8 mouse cellular contexts compared by ENCODE assay signal in genomic region chr16:33967283-33967640, GRCm38 (mm10). TPM values are rescaled to one million over a fixed set of nuclear protein-coding genes. Genes with fewer than 3 reads are reported as not detected.
DNase-seq lines count a peak whose midpoint lies in the region; ATAC-seq and TF ChIP-seq lines count a peak whose summit lies in the region.

No protein-coding gene starts in this region.

- peak overlapping the region; percentile 93 for H3K4me3 ChIP-seq in embryonic facial prominence, embryonic 12.5 days
- H3K4me3 ChIP-seq in intestine, postnatal 0 days (ENCODE audit: low read depth, low read length): peak overlapping the region; percentile 84
- H3K4me3 ChIP-seq in midbrain, embryonic 15.5 days: peak overlapping the region; percentile 67

- peaks cover 11% of the 10 kb centered on the region; the same call in 1 of the 2 replicates for H3K36me3 ChIP-seq in embryonic facial prominence, embryonic 12.5 days
- peaks cover 4% of the 10 kb centered on the region for H3K36me3 ChIP-seq in intestine, postnatal 0 days (ENCODE audit: control insufficient read depth, insufficient read depth)
- 0 out of 2 replicates have a peak, but pooled peaks cover 10% of the 10 kb centered on the region for H3K36me3 ChIP-seq in midbrain, embryonic 15.5 days (replicated peaks)

- TF ChIP-seq CTCF in intestine, postnatal 0 days (IDR thresholded peaks at IDR 0.05; ENCODE audit: low read depth): no peak

- no peaks in the 10 kb centered on the region for H3K9me3 ChIP-seq in embryonic facial prominence, embryonic 12.5 days
- H3K9me3 ChIP-seq in intestine, postnatal 0 days (ENCODE audit: control insufficient read depth): no peaks in the 10 kb centered on the region
- no peaks in the 10 kb centered on the region for H3K9me3 ChIP-seq in midbrain, embryonic 15.5 days

- H3K27me3 ChIP-seq in embryonic facial prominence, embryonic 12.5 days: no peaks in the 10 kb centered on the region
- H3K27me3 ChIP-seq in intestine, postnatal 0 days (replicated peaks; ENCODE audit: control insufficient read depth, insufficient read depth, low read length): no peaks in the 10 kb centered on the region
- no peaks in the 10 kb centered on the region for H3K27me3 ChIP-seq in midbrain, embryonic 15.5 days (replicated peaks)

- peak; percentile 17 for DNase-seq in retina, embryonic 14.5 days (ENCODE audit: low spot score)
- no peak for DNase-seq in retina, postnatal 1 day
- DNase-seq in urinary bladder, postnatal 4 days (ENCODE audit: low spot score in 2 of 2): no peak
- no peak for DNase-seq in layer of hippocampus, postnatal 36 days
- no peak for DNase-seq in urinary bladder, adult 18-20 months (ENCODE audit: low spot score in 2 of 2)

- peaks cover 8% of the 10 kb centered on the region for H3K4me1 ChIP-seq in embryonic facial prominence, embryonic 12.5 days
- 0 out of 2 replicates have a peak, but pooled peaks cover 6% of the 10 kb centered on the region for H3K4me1 ChIP-seq in intestine, postnatal 0 days (replicated peaks; ENCODE audit: control insufficient read depth, insufficient read depth, low read length)
- peaks cover 16% of the 10 kb centered on the region for H3K4me1 ChIP-seq in midbrain, embryonic 15.5 days

- H3K9ac ChIP-seq in embryonic facial prominence, embryonic 12.5 days: peak overlapping the region; percentile 89
- H3K9ac ChIP-seq in intestine, postnatal 0 days (ENCODE audit: low read depth, low read length): peak overlapping the region; percentile 68
- H3K9ac ChIP-seq in midbrain, embryonic 15.5 days: peak overlapping the region; percentile 66

- ATAC-seq in embryonic facial prominence, embryonic 12.5 days (ENCODE audit: insufficient number of reproducible peaks, insufficient read depth, low FRiP score, low TSS enrichment): no peak
- ATAC-seq in intestine, postnatal 0 days: no peak
- ATAC-seq in midbrain, embryonic 15.5 days (replicated peaks): peak; percentile 35

- peak overlapping the region; percentile 81 for H3K4me2 ChIP-seq in embryonic facial prominence, embryonic 12.5 days (replicated peaks)
- H3K4me2 ChIP-seq in intestine, postnatal 0 days (replicated peaks; ENCODE audit: low read depth): peak overlapping the region; percentile 95
- H3K4me2 ChIP-seq in midbrain, embryonic 15.5 days: peak overlapping the region; percentile 95

- WGBS in embryonic facial prominence, embryonic 12.5 days: 64% methylated on average over 2 of the region's 2 CpGs
- 42% methylated on average over 2 of the region's 2 CpGs for WGBS in intestine, postnatal 0 days
- WGBS in midbrain, embryonic 15.5 days: 62% methylated on average over 2 of the region's 2 CpGs

- H3K27ac ChIP-seq in embryonic facial prominence, embryonic 12.5 days: peak overlapping the region; percentile 64; the same call in 1 of the 2 replicates
- H3K27ac ChIP-seq in intestine, postnatal 0 days (ENCODE audit: low read depth, low read length): no peak overlapping the region
- H3K27ac ChIP-seq in midbrain, embryonic 15.5 days: peak overlapping the region; percentile 62

RNA-seq across cellular contexts. Expression of gene Umps, which starts 0.4 kb away (rescaled TPM):
- 62.6 and 63.6 TPM in 2 replicates for polyA plus RNA-seq in embryonic facial prominence, embryonic 12.5 days (2016; fragmentation: Nextera tagmentation; extraction: Ambion mirVana)
- polyA plus RNA-seq in intestine, postnatal 0 days (2015; fragmentation: Nextera tagmentation; extraction: Ambion mirVana): 12.4 and 13.1 TPM in 2 replicates
- 23.4 and 24.1 TPM in 2 replicates for polyA plus RNA-seq in midbrain, embryonic 15.5 days (2015; fragmentation: Nextera tagmentation; extraction: Ambion mirVana)
- total RNA-seq in layer of hippocampus, postnatal 36 days (2021): 10 to 100 TPM; 17.4 to 19.2 TPM
